Mouse (Mus musculus) thymus, adult 2 months (tissue): ENCODE results near the gene Crybg3. TPM values are rescaled to one million over a fixed set of nuclear protein-coding genes. Genes with fewer than 3 reads are reported as not detected.

Source experiments
- DNase-seq: peaks from one replicate; pipeline ENCODE4 v3.0.0; 2021
- H3K27ac ChIP-seq: fragments of 200-500 bp; 2 replicates; pipeline ENCODE4 v1.5.1; 2012; ENCODE audit warnings: low read length, control low read depth; ENCODE audit not compliant: control insufficient read depth, insufficient read depth
- H3K27me3 ChIP-seq: fragments of 200-500 bp; 2 replicates; pipeline ENCODE4 v1.6.1; 2012; ENCODE audit warnings: mild to moderate bottlenecking, low read length, moderate library complexity, mixed read lengths; ENCODE audit not compliant: control insufficient read depth, insufficient read depth
- H3K36me3 ChIP-seq: fragments of 200-500 bp; 2 replicates; pipeline ENCODE4 v1.6.1; 2012; ENCODE audit warnings: mild to moderate bottlenecking, low read length, moderate library complexity; ENCODE audit not compliant: control insufficient read depth, insufficient read depth
- H3K4me1 ChIP-seq: fragments of 200-500 bp; replicated peaks from 2 replicates; pipeline ENCODE4 v1.6.1; 2012; ENCODE audit warnings: low read length; ENCODE audit not compliant: control insufficient read depth, insufficient read depth
- H3K4me3 ChIP-seq: fragments of 200-500 bp; 2 replicates; pipeline ENCODE4 v1.5.1; 2012; ENCODE audit warnings: mild to moderate bottlenecking, low read length, control low read depth, moderate library complexity; ENCODE audit not compliant: control insufficient read depth, insufficient read depth
- CTCF ChIP-seq: fragments of 200-500 bp; IDR thresholded peaks from 2 replicates; pipeline ENCODE4 v1.5.1; 2012; ENCODE audit warnings: mild to moderate bottlenecking, control low read depth, low read length, moderate library complexity, borderline replicate concordance; ENCODE audit not compliant: control insufficient read depth, poor library complexity, insufficient read depth; ENCODE audit errors: extremely low read depth
- POLR2A ChIP-seq: fragments of 200-500 bp; IDR thresholded peaks from 2 replicates; pipeline ENCODE4 v1.6.1; 2012; ENCODE audit warnings: mild to moderate bottlenecking, low read length, control low read depth, moderate library complexity; ENCODE audit not compliant: control insufficient read depth, poor library complexity, insufficient read depth; ENCODE audit errors: extremely low read depth
- WGBS: fragments of 180-500 bp; shearing (Covaris S2); methylation state at CpG from one replicate; pipeline ENCODE4 v1.1.7; 2018; 5-methylcytosine and 5-hydroxymethylcytosine counted together
- polyA plus RNA-seq: library from polyadenylated mRNA; depleted of rRNA; stranded (reverse); fragments of >200 nt; gene quantifications from 2 replicates; pipeline ENCODE4 v1.2.3, GENCODE M21; 2012

Crybg3 gene
- polyA plus RNA-seq, 1 experiment = 1.0 TPM

GRCm38 (mm10) chr16:59594714-59595113 is 6.1 kb downstream of the Crybg3 start:
- H3K27me3 ChIP-seq = no peaks in the 10 kb centered on the region
- H3K4me3 ChIP-seq = no peak overlapping the region
- TF ChIP-seq POLR2A (no peak), CTCF (no peak)
- H3K4me1 ChIP-seq = no peaks in the 10 kb centered on the region
- no peaks in the 10 kb centered on the region for H3K36me3 ChIP-seq
- no peak for DNase-seq
- 90% methylated on average over 3 of the region's 3 CpGs for WGBS
- H3K27ac ChIP-seq = no peak overlapping the region

- H3K4me3 ChIP-seq = no peak overlapping the region
- TF ChIP-seq CTCF = no peak
- no peak for TF ChIP-seq POLR2A
- H3K27ac ChIP-seq = no peak overlapping the region
- H3K27me3 ChIP-seq = no peaks in the 10 kb centered on the region
- H3K36me3 ChIP-seq = no peaks in the 10 kb centered on the region
- no peak for DNase-seq
- H3K4me1 ChIP-seq = no peaks in the 10 kb centered on the region
- WGBS = 83% methylated on average over 6 of the region's 6 CpGs
These were observed 10.0 kb downstream of the Crybg3 start for GRCm38 (mm10) chr16:59590790-59591189.

GRCm38 (mm10) chr16:59588351-59589025 is 12.3 kb downstream of the Crybg3 start:
- DNase-seq = no peak
- Histone ChIP-seq H3K27me3 (no peaks in the 10 kb centered on the region), H3K27ac (no peak overlapping the region), H3K4me3 (no peak overlapping the region), H3K36me3 (no peaks in the 10 kb centered on the region), H3K4me1 (no peaks in the 10 kb centered on the region)
- TF ChIP-seq CTCF (no peak), POLR2A (no peak)
- WGBS = 96% methylated on average over 13 of the region's 13 CpGs

- DNase-seq = no peak
- no peak overlapping the region for H3K27ac ChIP-seq
- H3K27me3 ChIP-seq = no peaks in the 10 kb centered on the region
- TF ChIP-seq CTCF (no peak), POLR2A (no peak)
- H3K36me3 ChIP-seq = no peaks in the 10 kb centered on the region
- no peak overlapping the region for H3K4me3 ChIP-seq
- H3K4me1 ChIP-seq = no peaks in the 10 kb centered on the region
- 95% methylated on average over 10 of the region's 10 CpGs for WGBS
These were observed 13.0 kb downstream of the Crybg3 start for GRCm38 (mm10) chr16:59587816-59588215.

GRCm38 (mm10) chr16:59586911-59587310 is 13.9 kb downstream of the Crybg3 start:
- no peaks in the 10 kb centered on the region for H3K27me3 ChIP-seq
- no peaks in the 10 kb centered on the region for H3K36me3 ChIP-seq
- H3K27ac ChIP-seq = no peak overlapping the region
- no peak for DNase-seq
- WGBS = 94% methylated on average over 8 of the region's 8 CpGs
- H3K4me1 ChIP-seq = no peaks in the 10 kb centered on the region
- no peak overlapping the region for H3K4me3 ChIP-seq
- TF ChIP-seq CTCF (no peak), POLR2A (no peak)

GRCm38 (mm10) chr16:59586276-59586675 is 14.5 kb downstream of the Crybg3 start:
- Histone ChIP-seq H3K4me1 (no peaks in the 10 kb centered on the region), H3K27me3 (no peaks in the 10 kb centered on the region), H3K36me3 (no peaks in the 10 kb centered on the region), H3K4me3 (no peak overlapping the region), H3K27ac (no peak overlapping the region)
- TF ChIP-seq POLR2A = no peak
- no peak for TF ChIP-seq CTCF
- WGBS = 66% methylated on average over 6 of the region's 6 CpGs
- DNase-seq = no peak
